Mouse (Mus musculus) effector memory CD4-positive, alpha-beta T cell, adult 7 months (primary cell): ENCODE measurements around the gene Kdelc2. TPM values are rescaled to one million over a fixed set of nuclear protein-coding genes. Genes with fewer than 3 reads are reported as not detected.

ENCODE experiments used
- polyA plus RNA-seq: library from polyadenylated mRNA; unstranded; fragments of 100-300 nt; shearing (Covaris generic); gene quantifications from one replicate; pipeline ENCODE4 v1.2.1, GENCODE M21; 2017

The Kdelc2 gene
- polyA plus RNA-seq = 2.0 TPM

GRCm38 (mm10) chr9:53383951-53384866 lies at the start of gene Kdelc2:
Gene Kdelc2, plus strand, starts transcription at chr9:53384025.

GRCm38 (mm10) chr9:53402291-53402711 lies 18.5 kb downstream of the Kdelc2 start, which contains the start of gene 4930550C14Rik:
Gene 4930550C14Rik, plus strand, starts transcription at chr9:53402325.

Other genes starting within 250 kb of the Kdelc2 start
- gene Ddx10, start 136.0 kb upstream of the Kdelc2 start, polyA plus RNA-seq = 55.1 TPM
- gene Exph5, start 82.4 kb upstream of the Kdelc2 start, polyA plus RNA-seq = 2.3 TPM
- gene 4930550C14Rik, start 18.3 kb downstream of the Kdelc2 start, polyA plus RNA-seq = not detected
- gene Atm, start 152.7 kb downstream of the Kdelc2 start, polyA plus RNA-seq = 15.1 TPM
- 16.1 TPM for gene Npat, start 153.0 kb downstream of the Kdelc2 start, polyA plus RNA-seq
- 44.5 TPM for gene Acat1, start 226.4 kb downstream of the Kdelc2 start, polyA plus RNA-seq